Mouse (Mus musculus): ENCODE measurements at regions not wholly inside any gene's neighbourhood (a gene's known extent, or its start where the extent isn't known, plus 50 kb on each side); places are given as distances from the start of the nearest gene placed in this dataset.

- no peak for TF ChIP-seq CTCF (IDR thresholded peaks at IDR 0.05; ENCODE audit: borderline replicate concordance, extremely low read depth, insufficient read depth, insufficient read length)
- TF ChIP-seq POLR2A (IDR thresholded peaks at IDR 0.05; ENCODE audit: borderline replicate concordance, extremely low read depth, insufficient read depth, insufficient read length, poor library complexity, severe bottlenecking), result no peak
These were observed 369.9 kb downstream of the Tmem38b start for GRCm38 (mm10) chr4:54195734-54196133.

All from brain, embryonic 14.5 days (tissue).